Mouse (Mus musculus): ENCODE measurements around the gene Flt1.

The Flt1 gene

GRCm38 (mm10) chr5:147551879-147552627 lies 173.8 kb downstream of the Flt1 start:
- in situ Hi-C loops (cut with MboI, MseI), result no loop called here

GRCm38 (mm10) chr5:147549016-147549755 lies 176.6 kb downstream of the Flt1 start:
- in situ Hi-C loops (cut with MboI, MseI), result no loop called here

- in situ Hi-C loops (cut with MboI, MseI), result no loop called here
These were observed 180.0 kb downstream of the Flt1 start for GRCm38 (mm10) chr5:147545731-147546241.

- in situ Hi-C loops (cut with MboI, MseI), result no loop called here
These were observed 183.5 kb downstream of the Flt1 start for GRCm38 (mm10) chr5:147542291-147542690.

GRCm38 (mm10) chr5:147539815-147540214 lies 186.0 kb downstream of the Flt1 start:
- in situ Hi-C loops (cut with MboI, MseI), result no loop called here

GRCm38 (mm10) chr5:147539409-147539808 lies 186.4 kb downstream of the Flt1 start:
- in situ Hi-C loops (cut with MboI, MseI), result no loop called here

GRCm38 (mm10) chr5:147532031-147532430 lies 193.8 kb downstream of the Flt1 start:
- in situ Hi-C loops (cut with MboI, MseI), result no loop called here

GRCm38 (mm10) chr5:147527788-147528187 lies 198.0 kb downstream of the Flt1 start:
- in situ Hi-C loops (cut with MboI, MseI), result no loop called here

- in situ Hi-C loops (cut with MboI, MseI), result no loop called here
These were observed 198.8 kb downstream of the Flt1 start for GRCm38 (mm10) chr5:147527006-147527405.

Measured in regulatory T cell (primary cell).